ENCODE assay signal across 8 mouse cellular contexts in genomic region chr14:32597232-32598231, GRCm38 (mm10). TPM values are rescaled to one million over a fixed set of nuclear protein-coding genes. Genes with fewer than 3 reads are reported as not detected.
DNase-seq lines count a peak whose midpoint lies in the region; ATAC-seq and TF ChIP-seq lines count a peak whose summit lies in the region.

No protein-coding gene starts in this region.

- no peaks in the 10 kb centered on the region for H3K36me3 ChIP-seq in heart, adult 2 months (ENCODE audit: control insufficient read depth, insufficient read depth, low read length)
- H3K36me3 ChIP-seq in heart, embryonic 11.5 days (ENCODE audit: control insufficient read depth, insufficient read depth, low read length) = no peaks in the 10 kb centered on the region
- no peaks in the 10 kb centered on the region for H3K36me3 ChIP-seq in kidney, embryonic 15.5 days
- H3K36me3 ChIP-seq in lung, embryonic 16.5 days (ENCODE audit: control insufficient read depth, insufficient read depth, low read length) = no peaks in the 10 kb centered on the region

- DNase-seq in heart, adult 2 months = peak; percentile 40 to 69
- DNase-seq in heart, postnatal 25 days (ENCODE audit: low spot score) = no peak
- peak; percentile 92 for DNase-seq in embryo, embryonic 10 days (ENCODE audit: low spot score)
- peak; percentile 70 for DNase-seq in ovary, postnatal 14 days (ENCODE audit: low spot score)
- DNase-seq in urinary bladder, adult 2 months (ENCODE audit: low spot score) = peak; percentile 41

- no peak overlapping the region for H3K9ac ChIP-seq in heart, adult 2 months (ENCODE audit: low read depth, low read length)
- no peak overlapping the region for H3K9ac ChIP-seq in heart, embryonic 11.5 days (ENCODE audit: low read depth, low read length)
- no peak overlapping the region for H3K9ac ChIP-seq in kidney, embryonic 15.5 days
- H3K9ac ChIP-seq in lung, embryonic 16.5 days (ENCODE audit: low read length) = no peak overlapping the region

- TF ChIP-seq POLR2A in heart, adult 2 months (IDR thresholded peaks at IDR 0.05; ENCODE audit: insufficient read depth, low read depth, low read length) = no peak

- H3K27ac ChIP-seq in heart, adult 2 months = no peak overlapping the region
- H3K27ac ChIP-seq in heart, embryonic 11.5 days (ENCODE audit: low read depth, low read length) = no peak overlapping the region
- no peak overlapping the region for H3K27ac ChIP-seq in kidney, embryonic 15.5 days
- H3K27ac ChIP-seq in lung, embryonic 16.5 days (ENCODE audit: low read length) = no peak overlapping the region

- H3K79me2 ChIP-seq in heart, adult 2 months (replicated peaks; ENCODE audit: control insufficient read depth, insufficient read depth, low read length) = no peaks in the 10 kb centered on the region

- intact Hi-C loops in heart, adult 2 months (cut with DNase I) = no loop called here
- intact Hi-C loops in heart, postnatal 25 days (cut with DNase I) = no loop called here

- ATAC-seq in heart, embryonic 11.5 days (replicated peaks; ENCODE audit: insufficient number of reproducible peaks, low FRiP score, low TSS enrichment) = no peak
- peak; percentile 43 for ATAC-seq in kidney, embryonic 15.5 days (replicated peaks; ENCODE audit: low FRiP score)
- peak; percentile 89 for ATAC-seq in lung, embryonic 16.5 days (ENCODE audit: low read depth)

- H3K9me3 ChIP-seq in heart, embryonic 11.5 days (replicated peaks; ENCODE audit: control insufficient read depth, low read length) = no peaks in the 10 kb centered on the region
- H3K9me3 ChIP-seq in kidney, embryonic 15.5 days (replicated peaks) = no peaks in the 10 kb centered on the region
- no peaks in the 10 kb centered on the region for H3K9me3 ChIP-seq in lung, embryonic 16.5 days (ENCODE audit: control insufficient read depth, low read length)

- no peaks in the 10 kb centered on the region for H3K4me1 ChIP-seq in heart, adult 2 months (ENCODE audit: control insufficient read depth, insufficient read depth, low read length)
- H3K4me1 ChIP-seq in heart, embryonic 11.5 days (ENCODE audit: control insufficient read depth, insufficient read depth, low read length) = peaks cover 5% of the 10 kb centered on the region; the same call in 1 of the 2 replicates
- H3K4me1 ChIP-seq in kidney, embryonic 15.5 days = peaks cover 25% of the 10 kb centered on the region
- H3K4me1 ChIP-seq in lung, embryonic 16.5 days (replicated peaks; ENCODE audit: control insufficient read depth, insufficient read depth, low read length) = no peaks in the 10 kb centered on the region

- peaks cover 16% of the 10 kb centered on the region for H3K27me3 ChIP-seq in heart, adult 2 months (ENCODE audit: control insufficient read depth, insufficient read depth, low read length)
- peaks cover 90% of the 10 kb centered on the region for H3K27me3 ChIP-seq in heart, embryonic 11.5 days (ENCODE audit: control insufficient read depth, insufficient read depth, low read length)
- H3K27me3 ChIP-seq in kidney, embryonic 15.5 days = peaks cover 100% of the 10 kb centered on the region
- H3K27me3 ChIP-seq in lung, embryonic 16.5 days (ENCODE audit: control insufficient read depth, insufficient read depth, low read depth, low read length) = peaks cover 67% of the 10 kb centered on the region

- TF ChIP-seq EP300 in heart, adult 2 months (IDR thresholded peaks at IDR 0.05; ENCODE audit: insufficient read depth, low read depth, low read length) = no peak

- no peak overlapping the region for H3K4me3 ChIP-seq in heart, adult 2 months
- H3K4me3 ChIP-seq in heart, embryonic 11.5 days (ENCODE audit: low read depth, low read length) = peak overlapping the region; percentile 26
- H3K4me3 ChIP-seq in kidney, embryonic 15.5 days (replicated peaks) = peak overlapping the region; percentile 23
- H3K4me3 ChIP-seq in lung, embryonic 16.5 days (ENCODE audit: low read length) = peak overlapping the region; percentile 22; the same call in 1 of the 2 replicates

- no peak for TF ChIP-seq CTCF in heart, adult 2 months (IDR thresholded peaks at IDR 0.05)

- peak overlapping the region; percentile 59 for H3K4me2 ChIP-seq in heart, embryonic 11.5 days
- peak overlapping the region; percentile 51 for H3K4me2 ChIP-seq in kidney, embryonic 15.5 days
- H3K4me2 ChIP-seq in lung, embryonic 16.5 days (ENCODE audit: low read depth, low read length) = peak overlapping the region; percentile 39

- 2% methylated on average over 78 of the region's 78 CpGs for WGBS in heart, adult 2 months
- under 1% methylated on average over 78 of the region's 78 CpGs for WGBS in heart, embryonic 11.5 days (ENCODE audit: insufficient replicate concordance)
- 1% methylated on average over 78 of the region's 78 CpGs for WGBS in kidney, embryonic 15.5 days
- under 1% methylated on average over 78 of the region's 78 CpGs for WGBS in lung, embryonic 16.5 days

RNA-seq across cellular contexts. Expression of gene Prrxl1, which starts 1.7 kb away (rescaled TPM):
- total RNA-seq in heart, adult 2 months (2021) = not detected
- not detected in 2 replicates for polyA plus RNA-seq in heart, adult 2 months (2012; rRNA removed)
- total RNA-seq in heart, postnatal 25 days (2021) = not detected
- not detected in 2 replicates for polyA plus RNA-seq in heart, embryonic 11.5 days (2014; fragmentation: Nextera tagmentation; extraction: Ambion mirVana)
- polyA plus RNA-seq in kidney, embryonic 15.5 days (2015; fragmentation: Nextera tagmentation; extraction: Ambion mirVana) = 0.14 and 0.49 TPM in 2 replicates
- polyA plus RNA-seq in lung, embryonic 16.5 days (2015; fragmentation: Nextera tagmentation; extraction: Ambion mirVana) = 0.14 and 0.18 TPM in 2 replicates
- 0.22 and 0.28 TPM in 2 replicates for polyA plus RNA-seq in urinary bladder, adult 2 months (2012; rRNA removed)
